Mouse (Mus musculus) ES-E14 (cell line): Measurements from ENCODE around the gene Rims4. TPM values are rescaled to one million over a fixed set of nuclear protein-coding genes. Genes with fewer than 3 reads are reported as not detected.

Experiments used
- DNase-seq: peaks from one replicate; pipeline ENCODE4 v3.0.0-alpha.2; 2013; ENCODE audit warnings: low read depth, low spot score
- H3K27ac ChIP-seq: 2 replicates; pipeline ENCODE4 v1.5.1; 2012; ENCODE audit warnings: low read depth, mild to moderate bottlenecking, low read length, moderate library complexity, mixed read lengths; ENCODE audit not compliant: poor library complexity, insufficient read depth, severe bottlenecking
- H3K36me3 ChIP-seq: 2 replicates; pipeline ENCODE4 v1.6.1; 2012; ENCODE audit warnings: mild to moderate bottlenecking, low read length, moderate library complexity, mixed read lengths; ENCODE audit not compliant: control insufficient read depth, poor library complexity, insufficient read depth, severe bottlenecking
- H3K4me1 ChIP-seq, 2 experiments: fragments of 150-350 bp in 1 of 2; sonication (generic) in 1 of 2; 2 replicates each; pipeline ENCODE4 v1.6.1; 2012; ENCODE audit warnings: low read length in 2 of 2, mild to moderate bottlenecking in 1 of 2, mixed read lengths in 1 of 2; ENCODE audit not compliant: control insufficient read depth in 2 of 2, insufficient read depth in 2 of 2, poor library complexity in 1 of 2
- H3K4me3 ChIP-seq, 2 experiments: fragments of 150-350 bp in 1 of 2; sonication (generic) in 1 of 2; 2 replicates each; pipeline ENCODE4 v1.5.1; 2012; ENCODE audit warnings: low read length in 2 of 2, low read depth in 1 of 2, mild to moderate bottlenecking in 1 of 2, mixed read lengths in 1 of 2; ENCODE audit not compliant: insufficient read depth in 1 of 2, poor library complexity in 1 of 2, severe bottlenecking in 1 of 2
- H3K9ac ChIP-seq: 2 replicates; pipeline ENCODE4 v1.6.1; 2012; ENCODE audit warnings: low read depth, mild to moderate bottlenecking, low read length, mixed read lengths; ENCODE audit not compliant: poor library complexity, insufficient read depth, severe bottlenecking
- H3K9me3 ChIP-seq: fragments of 150-350 bp; sonication (generic); 2 replicates; pipeline ENCODE4 v1.6.1; 2012; ENCODE audit warnings: low read depth, mild to moderate bottlenecking, low read length; ENCODE audit not compliant: control insufficient read depth, insufficient read depth
- CHD2 ChIP-seq: IDR thresholded peaks from 2 replicates; pipeline ENCODE4 v1.6.1; 2014; ENCODE audit warnings: mild to moderate bottlenecking, low read depth, low read length, inconsistent platforms
- HCFC1 ChIP-seq: IDR thresholded peaks from 2 replicates; pipeline ENCODE4 v1.6.1; 2012; ENCODE audit warnings: low read length, inconsistent platforms, borderline replicate concordance; ENCODE audit not compliant: insufficient read depth
- MAFK ChIP-seq: IDR thresholded peaks from 2 replicates; pipeline ENCODE4 v1.6.1; 2014; ENCODE audit warnings: mild to moderate bottlenecking, low read depth, low read length, inconsistent platforms; ENCODE audit not compliant: insufficient read depth
- ZC3H11A ChIP-seq: IDR thresholded peaks from 2 replicates; pipeline ENCODE4 v1.6.1; 2012; ENCODE audit warnings: low read depth, mild to moderate bottlenecking, inconsistent platforms, low read length, borderline replicate concordance
- ZNF384 ChIP-seq: IDR thresholded peaks from 2 replicates; pipeline ENCODE4 v1.6.1; 2012; ENCODE audit warnings: low read depth, low read length, inconsistent platforms
- in situ Hi-C, 2 experiments: fragments of 600-800 bp; cut with MboI; formaldehyde crosslinking; loops; one replicate each; pipeline ENCODE4 v1.15.1; 2025; ENCODE audit warnings: low sequenced_read_pairs in 2 of 2, inconsistent platforms in 1 of 2; ENCODE audit not compliant: unreplicated experiment in 2 of 2
- total RNA-seq: library from RNA; depleted of rRNA; stranded (reverse); fragments of 300-350 nt; gene quantifications from 2 replicates; pipeline ENCODE4 v1.2.3, GENCODE M21; 2012

Rims4 gene
- total RNA-seq, 1 experiment: 0.98 TPM

- Histone ChIP-seq H3K9ac (no peak overlapping the region), H3K9me3 (no peaks in the 10 kb centered on the region), H3K4me3 (no peak overlapping the region), H3K27ac (no peak overlapping the region), H3K36me3 (no peaks in the 10 kb centered on the region; the same call in 1 of the 2 replicates), H3K4me1 (peaks cover 0 to 5% of the 10 kb centered on the region in 2 experiments; a peak in 2 of 4 replicates)
- in situ Hi-C loops: no loop called here
- no peak for TF ChIP-seq CHD2
- TF ChIP-seq HCFC1: no peak
- no peak for TF ChIP-seq ZC3H11A
- no peak for TF ChIP-seq MAFK
- no peak for TF ChIP-seq ZNF384
- no peak for DNase-seq
Measured at GRCm38 (mm10) chr2:163915294-163915791, 3.1 kb downstream of the Rims4 start.

DNA sequence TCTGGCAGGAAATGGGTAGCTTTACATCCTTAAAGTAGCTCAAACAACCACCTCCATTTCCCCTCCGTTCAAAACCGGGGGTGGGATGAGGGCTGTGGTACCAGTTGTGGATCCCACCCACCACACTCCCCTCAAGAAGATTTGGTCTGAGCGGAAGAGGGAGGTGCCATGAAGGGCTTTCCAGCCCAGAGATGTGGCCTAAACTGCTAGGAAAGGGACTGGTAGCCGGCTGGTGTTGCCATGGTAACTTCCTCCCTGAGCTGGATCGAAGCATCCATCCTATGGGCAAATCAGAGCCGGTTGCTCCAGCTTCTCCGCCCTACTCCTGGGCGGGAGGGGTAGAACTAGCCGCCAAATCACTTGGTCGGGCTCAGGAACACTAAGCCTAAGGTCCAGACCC, 4.4 kb downstream of the Rims4 start:
- H3K4me3 ChIP-seq: no peak overlapping the region
- no peaks in the 10 kb centered on the region; the same call in 1 of the 2 replicates for H3K36me3 ChIP-seq
- no peaks in the 10 kb centered on the region for H3K9me3 ChIP-seq
- H3K9ac ChIP-seq: no peak overlapping the region
- TF ChIP-seq ZC3H11A (no peak), MAFK (no peak)
- H3K4me1 ChIP-seq: peaks cover 0 to 5% of the 10 kb centered on the region in 2 experiments; a peak in 2 of 4 replicates
- no peak overlapping the region for H3K27ac ChIP-seq
- DNase-seq: no peak
- in situ Hi-C loops: no loop called here

- TF ChIP-seq ZNF384 (no peak), CHD2 (no peak), ZC3H11A (no peak), HCFC1 (no peak), MAFK (no peak)
- no peak overlapping the region for H3K4me3 ChIP-seq
- H3K27ac ChIP-seq: no peak overlapping the region
- H3K9me3 ChIP-seq: no peaks in the 10 kb centered on the region
- H3K4me1 ChIP-seq: peaks cover 0 to 5% of the 10 kb centered on the region in 2 experiments; a peak in 2 of 4 replicates
- DNase-seq: no peak
- no peak overlapping the region for H3K9ac ChIP-seq
- H3K36me3 ChIP-seq: no peaks in the 10 kb centered on the region; the same call in 1 of the 2 replicates
- in situ Hi-C loops: no loop called here
Measured at GRCm38 (mm10) chr2:163913704-163914103, 4.8 kb downstream of the Rims4 start.

GRCm38 (mm10) chr2:163911826-163912444, 6.5 kb downstream of the Rims4 start:
- DNase-seq: no peak

More at GRCm38 (mm10) chr2:163911826-163912444, 6.5 kb downstream of the Rims4 start:
- Histone ChIP-seq H3K4me1 (peaks cover 0 to 5% of the 10 kb centered on the region in 2 experiments; a peak in 2 of 4 replicates), H3K27ac (no peak overlapping the region), H3K4me3 (no peak overlapping the region), H3K36me3 (no peaks in the 10 kb centered on the region; the same call in 1 of the 2 replicates), H3K9ac (no peak overlapping the region), H3K9me3 (no peaks in the 10 kb centered on the region)
- TF ChIP-seq MAFK (no peak), HCFC1 (no peak), ZC3H11A (no peak), CHD2 (no peak), ZNF384 (no peak)
- in situ Hi-C loops: no loop called here
